7 mouse cellular contexts compared by ENCODE assay signal in genomic region chr11:61761584-61762407, GRCm38 (mm10). TPM values are rescaled to one million over a fixed set of nuclear protein-coding genes. Genes with fewer than 3 reads are reported as not detected.
A peak's percentile ranks its signal among the peaks of the same experiment; 100 is the strongest.
DNase-seq lines count a peak whose midpoint lies in the region; ATAC-seq lines count a peak whose summit lies in the region.

Gene Prpsap2, minus strand, starts transcription at chr11:61762088.

- peak within 1 kb of the TSS; percentile 78 for H3K9ac ChIP-seq in intestine, embryonic 15.5 days

- peak within 1 kb of the TSS; percentile 66 for H3K4me3 ChIP-seq in intestine, embryonic 15.5 days (replicated peaks)
- peak within 1 kb of the TSS; percentile 75 for H3K4me3 ChIP-seq in midbrain, embryonic 10.5 days

- DNase-seq in adrenal gland, adult 2 months, result peak; percentile 99
- DNase-seq in embryo, embryonic 11.5 days (ENCODE audit: low read depth, low spot score), result peak; percentile 96
- DNase-seq in gastrocnemius, postnatal 36 days, result peak; percentile 98 to 99
- DNase-seq in left cerebral cortex, postnatal 25 days (ENCODE audit: low spot score in 2 of 2), result peak; percentile 94 to 97
- peak; percentile 99 for DNase-seq in midbrain, embryonic 10.5 days (ENCODE audit: low spot score)
- DNase-seq in right cerebral cortex, postnatal 4 days, result peak; percentile 97

- ATAC-seq in intestine, embryonic 15.5 days, result peak; percentile 96

- intact Hi-C loops in gastrocnemius, postnatal 36 days (cut with DNase I), result no loop called here
- intact Hi-C loops in left cerebral cortex, postnatal 25 days (cut with DNase I), result no loop called here

- peak within 1 kb of the TSS; percentile 88 for H3K27ac ChIP-seq in intestine, embryonic 15.5 days
- H3K27ac ChIP-seq in midbrain, embryonic 10.5 days (replicated peaks), result peak within 1 kb of the TSS; percentile 95

- WGBS in intestine, embryonic 15.5 days, result under 1% methylated on average over 51 of the region's 51 CpGs
- under 1% methylated on average over 51 of the region's 51 CpGs for WGBS in midbrain, embryonic 10.5 days

- H3K4me1 ChIP-seq in intestine, embryonic 15.5 days (replicated peaks), result peaks cover 4% of the 10 kb centered on the region; the same call in 1 of the 2 replicates
- peaks cover 11% of the 10 kb centered on the region for H3K4me1 ChIP-seq in midbrain, embryonic 10.5 days

- H3K27me3 ChIP-seq in intestine, embryonic 15.5 days (replicated peaks), result no peaks in the 10 kb centered on the region
- no peaks in the 10 kb centered on the region for H3K27me3 ChIP-seq in midbrain, embryonic 10.5 days (ENCODE audit: low read depth, poor library complexity, severe bottlenecking)

- H3K9me3 ChIP-seq in intestine, embryonic 15.5 days, result no peaks in the 10 kb centered on the region
- H3K9me3 ChIP-seq in midbrain, embryonic 10.5 days (replicated peaks), result no peaks in the 10 kb centered on the region

- no peaks in the 10 kb centered on the region for H3K36me3 ChIP-seq in intestine, embryonic 15.5 days
- H3K36me3 ChIP-seq in midbrain, embryonic 10.5 days, result peaks cover 28% of the 10 kb centered on the region

- H3K4me2 ChIP-seq in intestine, embryonic 15.5 days (replicated peaks), result peak within 1 kb of the TSS; percentile 63

RNA-seq across cellular contexts. Expression of gene Prpsap2, which starts in this region (rescaled TPM):
- 10 to 100 TPM; 29.3 to 35.4 TPM for total RNA-seq in adrenal gland, adult 2 months (2021)
- 6.6 and 7.6 TPM in 2 replicates for polyA plus RNA-seq in adrenal gland, adult 2 months (2012; rRNA removed)
- total RNA-seq in gastrocnemius, postnatal 36 days (2021), result 1 to 10 TPM; 3.0 to 4.6 TPM
- polyA plus RNA-seq in intestine, embryonic 15.5 days (2015; fragmentation: Nextera tagmentation; extraction: Ambion mirVana), result 27.1 and 27.5 TPM in 2 replicates
- total RNA-seq in left cerebral cortex, postnatal 25 days (2021), result 10 to 100 TPM; 35.7 to 39.5 TPM
- polyA plus RNA-seq in midbrain, embryonic 10.5 days (2016; fragmentation: Nextera tagmentation; extraction: Ambion mirVana), result 47.0 and 49.3 TPM in 2 replicates

Comparison
In these comparisons a context has a peak if more than half of its experiments do, and no peak if none do; other contexts are left out.
1. Peak in every context shown above with its lines: DNase-seq, ATAC-seq, H3K4me3 ChIP-seq and H3K27ac ChIP-seq.
2. RNA of gene Prpsap2 (total RNA-seq): 35.7 to 39.5 TPM in left cerebral cortex, postnatal 25 days and 29.3 to 35.4 TPM in adrenal gland, adult 2 months; 3.0 to 4.6 TPM in gastrocnemius, postnatal 36 days; every median in the first group is over 4 times any median in the second.